Mouse (Mus musculus) brain, embryonic 14.5 days (tissue): ENCODE measurements around the gene Fsip1. TPM values are rescaled to one million over a fixed set of nuclear protein-coding genes. Genes with fewer than 3 reads are reported as not detected.
A peak's percentile ranks its signal among the peaks of the same experiment; 100 is the strongest.

ENCODE experiments used
- DNase-seq: peaks from one replicate; pipeline ENCODE4 v3.0.0-alpha.2; 2011; ENCODE audit warnings: low read depth
- CTCF ChIP-seq: fragments of 200-500 bp; IDR thresholded peaks from 2 replicates; pipeline ENCODE4 v1.5.1; 2012; ENCODE audit warnings: inconsistent platforms, mild to moderate bottlenecking, moderate library complexity, borderline replicate concordance; ENCODE audit not compliant: insufficient read depth, insufficient read length; ENCODE audit errors: extremely low read depth
- POLR2A ChIP-seq: fragments of 200-500 bp; IDR thresholded peaks from 2 replicates; pipeline ENCODE4 v1.6.1; 2012; ENCODE audit warnings: mild to moderate bottlenecking, inconsistent platforms, borderline replicate concordance; ENCODE audit not compliant: poor library complexity, insufficient read depth, insufficient read length, severe bottlenecking; ENCODE audit errors: extremely low read depth
- polyA plus RNA-seq: library from polyadenylated mRNA; depleted of rRNA; stranded (reverse); fragments of >200 nt; gene quantifications from 2 replicates; pipeline ENCODE4 v1.2.3, GENCODE M21; 2012

Fsip1 gene
- polyA plus RNA-seq, 1 experiment, result 2.3 TPM

GRCm38 (mm10) chr2:118282467-118282866, 25.7 kb upstream of the Fsip1 start:
- TF ChIP-seq POLR2A (no peak), CTCF (no peak)
- DNase-seq, result no peak

DNA sequence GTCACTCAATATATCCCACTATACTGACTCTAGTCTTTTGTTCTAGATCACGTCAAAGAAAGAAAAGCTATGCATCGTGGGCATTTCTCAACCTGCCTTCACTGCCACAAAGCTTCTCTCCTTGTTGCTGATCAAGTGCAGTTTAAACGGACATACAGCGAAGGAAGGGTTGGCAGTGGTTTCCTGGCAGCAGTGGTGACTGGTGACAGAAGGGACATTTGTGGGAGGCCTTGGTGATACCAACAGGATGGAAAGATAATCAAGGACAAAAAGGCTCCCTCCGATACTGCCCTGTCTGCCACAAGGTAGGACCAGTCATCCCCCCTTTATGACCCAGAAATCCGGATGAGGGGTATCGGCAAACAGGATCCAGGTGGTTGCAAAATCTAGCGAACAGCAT, 21.5 kb upstream of the Fsip1 start:
- TF ChIP-seq CTCF, result no peak
- TF ChIP-seq POLR2A, result no peak
- no peak for DNase-seq

DNA sequence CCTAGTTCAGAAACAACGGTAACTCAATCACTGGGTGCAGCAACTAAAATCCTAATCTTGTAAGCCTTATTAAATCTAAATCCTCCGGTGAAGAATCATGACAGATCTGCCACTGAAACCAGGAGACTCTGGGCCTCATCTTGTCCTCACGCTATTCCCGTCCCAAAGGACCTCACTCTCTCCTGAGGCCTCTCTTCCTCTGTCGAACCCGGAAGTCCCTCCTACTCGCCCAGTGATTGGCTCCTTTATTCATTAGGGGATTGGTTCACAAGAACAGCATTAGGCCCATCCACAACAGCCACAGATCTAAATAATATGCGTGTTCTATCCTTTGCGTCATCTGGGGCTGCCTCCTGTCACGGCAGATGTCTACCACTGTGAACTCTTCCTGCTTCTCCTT, 14.8 kb upstream of the Fsip1 start:
- DNase-seq, result no peak
- TF ChIP-seq POLR2A, result no peak
- no peak for TF ChIP-seq CTCF

- TF ChIP-seq CTCF, result no peak
- no peak for TF ChIP-seq POLR2A
- peak; percentile 76 for DNase-seq
Observed at GRCm38 (mm10) chr2:118270213-118270612, 13.4 kb upstream of the Fsip1 start.

GRCm38 (mm10) chr2:118263914-118264201, 7.1 kb upstream of the Fsip1 start:
- TF ChIP-seq CTCF (no peak), POLR2A (no peak)
- no peak for DNase-seq

- TF ChIP-seq CTCF (peak; percentile 78), POLR2A (no peak)
- DNase-seq, result peak; percentile 89
Observed at GRCm38 (mm10) chr2:118263151-118263913, 6.6 kb upstream of the Fsip1 start.

DNA sequence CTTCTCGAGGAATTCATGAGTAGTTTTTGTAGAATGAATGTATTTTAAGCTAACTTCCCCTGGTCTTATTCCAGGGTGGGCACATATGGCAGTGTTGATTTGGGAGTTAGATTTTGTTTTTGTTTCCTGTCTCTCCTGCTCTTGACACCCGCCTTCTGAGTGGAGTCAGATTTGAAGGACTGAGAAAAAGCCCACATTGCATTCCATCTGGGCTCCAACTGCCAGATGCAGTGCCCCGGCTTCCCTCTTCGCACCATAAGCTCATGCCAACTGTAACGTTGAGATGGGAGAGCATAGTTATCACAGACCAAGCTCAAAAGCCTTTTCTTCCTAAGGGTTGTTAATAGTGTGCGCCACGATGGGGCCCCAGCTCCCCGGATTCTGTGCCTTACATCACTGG, 5.9 kb upstream of the Fsip1 start:
- DNase-seq, result peak; percentile 91
- TF ChIP-seq CTCF, result no peak
- TF ChIP-seq POLR2A, result no peak

DNA sequence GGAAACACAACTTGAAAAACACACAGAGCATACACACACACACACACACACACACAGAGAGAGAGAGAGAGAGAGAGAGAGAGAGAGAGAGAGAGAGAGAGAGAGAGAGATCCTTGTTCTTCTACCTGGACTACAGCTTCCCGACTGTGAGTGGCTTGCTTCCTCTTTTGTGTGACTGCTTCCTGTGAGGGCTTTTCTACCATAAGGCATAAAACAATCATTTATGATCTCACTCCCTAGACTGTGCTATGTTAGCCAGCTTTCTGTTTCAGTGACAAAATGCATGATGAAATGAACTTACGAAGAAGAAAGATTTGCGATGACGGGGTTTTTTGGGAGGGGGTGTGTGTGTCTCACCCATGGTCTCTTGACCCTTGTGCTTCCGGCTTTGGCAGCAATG, 3.0 kb upstream of the Fsip1 start:
- no peak for DNase-seq
- no peak for TF ChIP-seq CTCF
- no peak for TF ChIP-seq POLR2A

DNA sequence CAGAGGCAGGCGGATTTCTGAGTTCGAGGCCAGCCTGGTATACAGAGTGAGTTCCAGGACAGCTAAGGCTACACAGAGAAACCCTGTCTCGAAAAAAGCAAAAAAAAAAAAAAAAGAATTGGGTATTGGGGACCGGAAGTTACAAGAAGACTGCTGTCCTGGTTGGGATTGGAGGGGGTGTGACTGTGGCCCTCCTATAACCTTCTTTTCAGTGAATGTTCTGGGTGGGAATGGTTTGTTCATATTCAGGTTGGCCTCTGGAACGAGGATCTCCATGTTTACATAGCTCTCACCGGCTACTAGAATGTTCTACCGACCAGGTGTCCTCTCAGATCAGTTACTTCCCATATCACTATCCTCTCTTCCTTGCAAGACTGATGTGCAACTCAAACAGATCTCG, 328 bp upstream of the Fsip1 start:
- no peak for DNase-seq
- TF ChIP-seq POLR2A, result no peak
- TF ChIP-seq CTCF, result no peak

DNA sequence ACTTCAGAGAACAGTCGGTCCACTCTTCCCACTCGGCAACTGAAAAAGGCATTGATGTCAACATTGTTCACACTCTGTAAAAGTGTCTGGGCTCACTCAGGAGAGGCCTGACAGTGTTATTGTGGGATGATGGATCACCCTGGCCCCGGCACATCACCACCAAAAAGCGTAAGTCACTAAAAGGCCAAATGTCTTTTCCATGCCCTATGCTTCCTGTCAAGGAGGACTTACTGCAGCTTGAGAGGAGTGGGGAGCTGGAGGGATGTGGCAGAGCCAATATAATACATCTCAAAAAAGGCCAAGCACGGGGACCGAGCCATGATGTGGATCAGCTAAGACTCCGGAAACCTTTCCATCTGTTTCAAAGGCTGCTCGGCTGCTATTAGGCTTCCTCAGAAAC, 2.2 kb downstream of the Fsip1 start:
- peak; percentile 45 for DNase-seq

GRCm38 (mm10) chr2:118248966-118249365, 7.8 kb downstream of the Fsip1 start:
- DNase-seq, result no peak
- no peak for TF ChIP-seq POLR2A

More for the DNA sequence above, 2.2 kb downstream of the Fsip1 start:
- TF ChIP-seq CTCF (no peak), POLR2A (no peak)

- no peak for DNase-seq
- TF ChIP-seq POLR2A (no peak), CTCF (no peak)
Observed at GRCm38 (mm10) chr2:118248016-118248415, 8.8 kb downstream of the Fsip1 start.

GRCm38 (mm10) chr2:118245914-118246313, 10.9 kb downstream of the Fsip1 start:
- TF ChIP-seq POLR2A (no peak), CTCF (peak; percentile 82)
- peak; percentile 93 for DNase-seq

DNA sequence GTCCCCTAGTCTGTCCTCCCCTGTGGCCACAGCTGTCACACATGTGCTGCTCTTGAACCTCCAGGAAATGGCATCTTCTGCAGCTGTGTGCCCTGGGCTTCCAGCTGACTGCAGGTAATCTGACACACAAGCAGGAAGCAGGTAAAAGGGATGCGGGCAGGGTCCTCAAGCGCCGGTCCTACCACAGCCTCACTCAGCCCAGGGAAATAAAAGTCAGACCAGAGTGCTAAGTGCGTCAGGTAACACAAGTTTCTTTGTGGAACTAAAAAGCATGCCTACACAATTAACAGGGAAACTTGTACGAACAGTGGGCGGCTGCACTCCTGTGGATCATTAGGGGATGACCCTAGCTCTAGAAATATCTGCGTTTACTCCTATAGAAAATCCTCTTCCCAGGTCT, 20.6 kb downstream of the Fsip1 start:
- TF ChIP-seq POLR2A (no peak), CTCF (no peak)

GRCm38 (mm10) chr2:118235614-118236013, 21.2 kb downstream of the Fsip1 start:
- DNase-seq, result peak; percentile 59
- no peak for TF ChIP-seq POLR2A
- TF ChIP-seq CTCF, result no peak

More for the DNA sequence above, 20.6 kb downstream of the Fsip1 start:
- no peak for DNase-seq

DNA sequence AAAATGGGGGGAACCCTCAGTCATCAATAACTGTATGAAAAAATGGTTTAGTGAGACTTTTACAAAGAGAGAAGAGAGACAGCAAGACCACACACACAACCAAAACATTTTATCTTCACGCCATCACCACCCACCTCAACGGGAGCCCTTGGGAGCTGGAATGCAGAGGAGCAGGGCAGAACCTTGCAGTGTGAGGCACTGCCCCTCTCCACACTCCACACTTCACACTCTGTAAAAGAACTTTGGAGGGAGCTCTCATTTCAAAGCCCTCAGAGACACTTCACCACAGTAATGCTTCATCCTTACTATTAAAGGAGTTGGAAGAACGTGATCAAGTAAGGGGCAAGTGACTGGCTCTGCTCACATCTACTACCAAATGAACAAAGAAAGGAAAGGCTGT, 26.2 kb downstream of the Fsip1 start:
- no peak for DNase-seq
- TF ChIP-seq CTCF (no peak), POLR2A (no peak)
